Mouse (Mus musculus): ENCODE measurements around the gene Pld4. TPM values are rescaled to one million over a fixed set of nuclear protein-coding genes. Genes with fewer than 3 reads are reported as not detected.

The Pld4 gene
- polyA plus RNA-seq, 1 experiment from 2014 or later, result 13.0 TPM

- no peak for ATAC-seq
- Histone ChIP-seq H3K27me3 (replicated peaks; ENCODE audit: control insufficient read depth, insufficient read depth, low read length) (no peaks in the 10 kb centered on the region), H3K36me3 (ENCODE audit: control insufficient read depth, insufficient read depth, low read length) (peaks cover 21% of the 10 kb centered on the region; the same call in 1 of the 2 replicates), H3K4me3 (ENCODE audit: low read length) (no peak overlapping the region), H3K27ac (ENCODE audit: low read length) (no peak overlapping the region), H3K9me3 (ENCODE audit: control insufficient read depth, low read length) (no peaks in the 10 kb centered on the region), H3K4me1 (ENCODE audit: control insufficient read depth, insufficient read depth, low read length) (no peaks in the 10 kb centered on the region), H3K9ac (ENCODE audit: low read depth, low read length) (no peak overlapping the region), H3K4me2 (ENCODE audit: low read depth, low read length) (no peak overlapping the region)
- WGBS, result 88% methylated on average over 10 of the region's 10 CpGs
Measured at GRCm38 (mm10) chr12:112736636-112736925, 23.9 kb upstream of the Pld4 start.

DNA sequence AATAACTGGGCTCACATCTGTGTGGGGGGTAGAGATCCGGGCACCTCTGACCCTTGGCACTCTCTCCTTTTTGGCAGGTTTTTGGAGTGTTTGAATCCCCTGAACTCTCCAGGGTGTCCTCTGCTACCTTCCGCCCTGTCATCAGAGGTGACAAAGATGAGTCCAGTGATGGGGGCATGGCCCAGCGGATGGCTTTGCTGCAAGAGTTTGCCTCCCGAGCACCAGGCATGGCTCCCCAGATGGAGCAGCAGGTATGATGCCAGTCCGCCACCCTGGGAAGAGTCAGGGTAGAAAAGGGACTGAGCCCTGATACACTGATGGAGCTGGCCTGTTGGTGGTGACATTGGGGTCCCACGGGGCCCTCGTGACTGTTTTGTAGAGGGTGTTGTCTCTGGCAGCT is 23.4 kb upstream of the Pld4 start:
- no peak overlapping the region for H3K4me3 ChIP-seq (ENCODE audit: low read length)
- H3K27ac ChIP-seq (ENCODE audit: low read length), result no peak overlapping the region
- peaks cover 20% of the 10 kb centered on the region; the same call in 1 of the 2 replicates for H3K36me3 ChIP-seq (ENCODE audit: control insufficient read depth, insufficient read depth, low read length)
- WGBS, result 85% methylated on average over 7 of the region's 7 CpGs
- no peak overlapping the region for H3K4me2 ChIP-seq (ENCODE audit: low read depth, low read length)
- no peak for ATAC-seq
- H3K27me3 ChIP-seq (replicated peaks; ENCODE audit: control insufficient read depth, insufficient read depth, low read length), result no peaks in the 10 kb centered on the region
- no peaks in the 10 kb centered on the region for H3K4me1 ChIP-seq (ENCODE audit: control insufficient read depth, insufficient read depth, low read length)
- no peaks in the 10 kb centered on the region for H3K9me3 ChIP-seq (ENCODE audit: control insufficient read depth, low read length)
- no peak overlapping the region for H3K9ac ChIP-seq (ENCODE audit: low read depth, low read length)

DNA sequence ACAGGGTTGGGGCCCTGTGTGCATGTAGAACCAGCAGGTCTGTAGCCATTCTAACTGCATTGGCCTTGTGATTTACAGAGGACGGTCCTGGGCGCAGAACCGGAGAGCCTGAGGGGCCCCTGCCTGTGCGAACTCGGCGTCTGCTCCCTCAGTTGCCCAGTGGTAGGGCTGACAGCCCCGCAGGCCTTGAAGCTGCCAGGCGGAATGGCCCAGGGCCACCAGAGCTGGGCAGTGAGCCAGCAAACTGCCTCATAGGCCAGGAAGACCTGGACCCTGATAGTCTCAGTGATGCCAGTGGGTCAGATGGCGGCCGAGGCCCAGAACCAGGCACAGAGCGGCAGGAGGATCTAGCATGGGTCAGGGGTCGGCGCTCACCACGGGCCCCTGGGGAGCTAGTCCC is 22.7 kb upstream of the Pld4 start:
- no peaks in the 10 kb centered on the region for H3K27me3 ChIP-seq (replicated peaks; ENCODE audit: control insufficient read depth, insufficient read depth, low read length)
- H3K27ac ChIP-seq (ENCODE audit: low read length), result no peak overlapping the region
- ATAC-seq, result no peak
- peaks cover 5% of the 10 kb centered on the region; the same call in 1 of the 2 replicates for H3K4me1 ChIP-seq (ENCODE audit: control insufficient read depth, insufficient read depth, low read length)
- H3K4me2 ChIP-seq (ENCODE audit: low read depth, low read length), result no peak overlapping the region
- no peaks in the 10 kb centered on the region for H3K9me3 ChIP-seq (ENCODE audit: control insufficient read depth, low read length)
- H3K36me3 ChIP-seq (ENCODE audit: control insufficient read depth, insufficient read depth, low read length), result peaks cover 18% of the 10 kb centered on the region; the same call in 1 of the 2 replicates
- WGBS, result 90% methylated on average over 14 of the region's 14 CpGs
- H3K9ac ChIP-seq (ENCODE audit: low read depth, low read length), result no peak overlapping the region
- H3K4me3 ChIP-seq (ENCODE audit: low read length), result no peak overlapping the region

GRCm38 (mm10) chr12:112738281-112739022 is 22.0 kb upstream of the Pld4 start:
- WGBS, result 93% methylated on average over 31 of the region's 31 CpGs
- H3K9me3 ChIP-seq (ENCODE audit: control insufficient read depth, low read length), result no peaks in the 10 kb centered on the region
- no peak for ATAC-seq
- H3K27ac ChIP-seq (ENCODE audit: low read length), result no peak overlapping the region
- no peak overlapping the region for H3K4me3 ChIP-seq (ENCODE audit: low read length)
- no peak overlapping the region for H3K9ac ChIP-seq (ENCODE audit: low read depth, low read length)
- no peak overlapping the region for H3K4me2 ChIP-seq (ENCODE audit: low read depth, low read length)
- peaks cover 18% of the 10 kb centered on the region; the same call in 1 of the 2 replicates for H3K36me3 ChIP-seq (ENCODE audit: control insufficient read depth, insufficient read depth, low read length)
- H3K27me3 ChIP-seq (replicated peaks; ENCODE audit: control insufficient read depth, insufficient read depth, low read length), result no peaks in the 10 kb centered on the region
- H3K4me1 ChIP-seq (ENCODE audit: control insufficient read depth, insufficient read depth, low read length), result peaks cover 9% of the 10 kb centered on the region; the same call in 1 of the 2 replicates

DNA sequence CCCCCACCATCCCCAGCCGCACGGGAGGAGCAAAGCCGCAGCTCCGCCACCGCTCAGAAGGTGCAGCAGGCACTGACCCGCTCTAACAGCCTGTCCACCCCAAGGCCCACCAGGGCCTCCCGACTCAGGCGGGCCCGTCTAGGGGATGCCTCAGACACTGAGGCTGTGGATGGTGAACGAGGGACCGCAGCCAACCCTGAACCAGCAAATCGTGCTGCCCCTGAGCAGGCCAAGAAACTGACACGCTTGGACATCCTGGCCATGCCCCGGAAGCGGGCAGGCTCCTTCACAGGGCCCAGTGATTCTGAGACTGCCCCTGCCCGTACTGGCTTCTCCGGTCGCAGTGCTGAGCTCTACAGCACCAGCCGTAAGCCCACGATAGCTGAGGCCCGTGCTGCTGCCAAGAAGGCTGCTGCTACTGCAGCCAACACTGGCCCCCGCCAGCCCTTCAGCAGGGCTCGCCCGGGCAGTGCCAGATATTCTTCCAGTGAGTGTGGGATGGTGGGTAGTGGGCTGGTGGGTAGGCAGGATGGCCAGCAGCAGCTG is 21.4 kb upstream of the Pld4 start:
- H3K27ac ChIP-seq (ENCODE audit: low read length), result no peak overlapping the region
- no peak overlapping the region for H3K4me3 ChIP-seq (ENCODE audit: low read length)
- no peaks in the 10 kb centered on the region for H3K9me3 ChIP-seq (ENCODE audit: control insufficient read depth, low read length)
- peaks cover 18% of the 10 kb centered on the region; the same call in 1 of the 2 replicates for H3K36me3 ChIP-seq (ENCODE audit: control insufficient read depth, insufficient read depth, low read length)
- 93% methylated on average over 24 of the region's 24 CpGs for WGBS
- H3K4me1 ChIP-seq (ENCODE audit: control insufficient read depth, insufficient read depth, low read length), result peaks cover 9% of the 10 kb centered on the region; the same call in 1 of the 2 replicates
- H3K4me2 ChIP-seq (ENCODE audit: low read depth, low read length), result no peak overlapping the region
- ATAC-seq, result no peak
- H3K9ac ChIP-seq (ENCODE audit: low read depth, low read length), result no peak overlapping the region
- no peaks in the 10 kb centered on the region for H3K27me3 ChIP-seq (replicated peaks; ENCODE audit: control insufficient read depth, insufficient read depth, low read length)

DNA sequence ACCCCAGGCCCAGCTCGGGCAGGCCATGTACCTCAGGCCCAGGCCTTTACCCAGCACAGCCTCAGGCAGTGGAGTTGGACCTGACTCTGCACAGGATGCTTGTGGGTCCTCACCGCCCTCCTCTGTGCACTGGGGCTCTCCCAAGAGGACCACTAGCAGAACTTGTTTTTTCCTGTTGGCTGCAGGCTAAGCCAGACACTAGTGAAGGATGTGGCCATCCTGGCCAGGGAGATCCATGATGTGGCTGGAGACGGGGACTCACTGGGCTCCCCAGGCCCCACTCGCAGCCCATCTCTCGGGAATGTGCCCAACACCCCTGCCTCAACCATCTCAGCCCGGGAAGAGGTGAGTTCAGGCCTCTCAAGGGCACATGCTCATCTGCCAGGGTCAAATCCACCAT is 17.7 kb upstream of the Pld4 start:
- H3K27me3 ChIP-seq (replicated peaks; ENCODE audit: control insufficient read depth, insufficient read depth, low read length), result no peaks in the 10 kb centered on the region
- no peaks in the 10 kb centered on the region for H3K9me3 ChIP-seq (ENCODE audit: control insufficient read depth, low read length)
- peak overlapping the region; percentile 46 for H3K27ac ChIP-seq (ENCODE audit: low read length)
- peak; percentile 18 for ATAC-seq
- no peak overlapping the region for H3K4me3 ChIP-seq (ENCODE audit: low read length)
- H3K9ac ChIP-seq (ENCODE audit: low read depth, low read length), result peak overlapping the region; percentile 12; the same call in 1 of the 2 replicates
- WGBS, result 57% methylated on average over 6 of the region's 6 CpGs
- H3K36me3 ChIP-seq (ENCODE audit: control insufficient read depth, insufficient read depth, low read length), result peaks cover 10% of the 10 kb centered on the region; the same call in 1 of the 2 replicates
- no peak overlapping the region for H3K4me2 ChIP-seq (ENCODE audit: low read depth, low read length)
- H3K4me1 ChIP-seq (ENCODE audit: control insufficient read depth, insufficient read depth, low read length), result peaks cover 12% of the 10 kb centered on the region

DNA sequence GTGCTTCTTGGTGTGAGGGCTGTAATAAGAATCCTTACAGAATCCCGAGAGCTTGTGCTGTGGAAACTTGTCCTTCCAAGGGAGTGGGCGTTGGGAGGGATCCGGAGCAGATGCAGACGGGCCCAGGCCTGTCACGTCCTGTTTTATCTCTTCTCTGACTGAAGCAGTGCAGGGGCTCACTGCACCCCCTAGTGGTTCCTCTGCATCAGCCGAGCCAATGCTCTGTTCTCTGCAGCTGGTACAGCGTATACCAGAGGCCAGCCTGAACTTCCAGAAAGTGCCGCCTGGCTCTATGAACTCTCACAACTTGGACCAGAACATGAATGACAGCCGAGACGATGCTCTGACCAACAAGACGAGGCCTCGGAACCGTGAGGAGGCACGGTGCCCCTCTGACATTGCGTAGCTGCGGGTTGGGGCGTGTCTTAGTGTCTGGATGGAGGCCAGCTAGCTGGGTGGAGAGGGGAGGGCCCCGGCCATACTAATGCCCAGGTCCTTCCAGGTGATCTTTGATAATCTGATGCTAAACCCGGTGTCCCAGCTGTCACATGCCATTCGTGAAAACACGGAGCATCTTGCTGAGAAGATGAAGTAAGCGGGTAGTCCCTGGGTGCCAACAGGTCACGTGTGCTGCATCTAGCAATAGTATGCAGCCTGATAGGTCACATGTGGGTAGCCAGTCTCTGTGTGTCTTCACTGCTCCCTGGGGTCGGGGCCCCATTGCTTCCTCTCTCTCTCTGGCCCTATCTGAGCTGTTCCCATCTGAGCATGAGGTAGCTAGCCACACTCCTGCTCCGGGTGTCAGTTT is 17.1 kb upstream of the Pld4 start:
- Histone ChIP-seq H3K36me3 (ENCODE audit: control insufficient read depth, insufficient read depth, low read length) (0 out of 2 replicates have a peak, but pooled peaks cover 7% of the 10 kb centered on the region), H3K9me3 (ENCODE audit: control insufficient read depth, low read length) (no peaks in the 10 kb centered on the region), H3K4me1 (ENCODE audit: control insufficient read depth, insufficient read depth, low read length) (peaks cover 12% of the 10 kb centered on the region), H3K4me2 (ENCODE audit: low read depth, low read length) (no peak overlapping the region), H3K27ac (ENCODE audit: low read length) (peak overlapping the region; percentile 46), H3K4me3 (ENCODE audit: low read length) (no peak overlapping the region), H3K9ac (ENCODE audit: low read depth, low read length) (peak overlapping the region; percentile 35; the same call in 1 of the 2 replicates), H3K27me3 (replicated peaks; ENCODE audit: control insufficient read depth, insufficient read depth, low read length) (no peaks in the 10 kb centered on the region)
- WGBS, result 48% methylated on average over 25 of the region's 25 CpGs
- ATAC-seq, result peak; percentile 85

DNA sequence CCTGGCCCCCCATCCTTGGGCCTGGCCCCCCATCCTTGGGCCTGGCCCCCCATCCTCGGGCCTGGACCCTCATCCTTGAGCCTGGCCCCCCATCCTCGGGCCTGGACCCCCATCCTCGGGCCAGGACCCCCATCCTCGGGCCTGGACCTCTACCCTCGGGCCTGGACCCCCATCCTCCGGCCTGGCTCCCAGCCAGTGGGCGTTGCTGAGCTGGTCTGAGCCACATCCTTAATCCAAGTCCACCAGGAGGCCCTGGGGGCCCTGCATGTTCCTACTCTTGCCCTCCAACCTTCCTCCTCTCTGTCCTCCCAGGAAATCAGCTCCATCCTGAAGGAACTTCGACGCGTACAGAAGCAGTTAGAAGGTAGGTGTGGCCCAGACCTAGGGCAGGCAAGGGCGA is 16.2 kb upstream of the Pld4 start:
- no peaks in the 10 kb centered on the region for H3K27me3 ChIP-seq (replicated peaks; ENCODE audit: control insufficient read depth, insufficient read depth, low read length)
- 0 out of 2 replicates have a peak, but pooled peaks cover 7% of the 10 kb centered on the region for H3K36me3 ChIP-seq (ENCODE audit: control insufficient read depth, insufficient read depth, low read length)
- H3K4me3 ChIP-seq (ENCODE audit: low read length), result no peak overlapping the region
- no peak overlapping the region for H3K4me2 ChIP-seq (ENCODE audit: low read depth, low read length)
- no peak for ATAC-seq
- peak overlapping the region; percentile 35; the same call in 1 of the 2 replicates for H3K9ac ChIP-seq (ENCODE audit: low read depth, low read length)
- H3K27ac ChIP-seq (ENCODE audit: low read length), result no peak overlapping the region
- 78% methylated on average over 11 of the region's 11 CpGs for WGBS
- H3K9me3 ChIP-seq (ENCODE audit: control insufficient read depth, low read length), result no peaks in the 10 kb centered on the region
- H3K4me1 ChIP-seq (ENCODE audit: control insufficient read depth, insufficient read depth, low read length), result peaks cover 12% of the 10 kb centered on the region

DNA sequence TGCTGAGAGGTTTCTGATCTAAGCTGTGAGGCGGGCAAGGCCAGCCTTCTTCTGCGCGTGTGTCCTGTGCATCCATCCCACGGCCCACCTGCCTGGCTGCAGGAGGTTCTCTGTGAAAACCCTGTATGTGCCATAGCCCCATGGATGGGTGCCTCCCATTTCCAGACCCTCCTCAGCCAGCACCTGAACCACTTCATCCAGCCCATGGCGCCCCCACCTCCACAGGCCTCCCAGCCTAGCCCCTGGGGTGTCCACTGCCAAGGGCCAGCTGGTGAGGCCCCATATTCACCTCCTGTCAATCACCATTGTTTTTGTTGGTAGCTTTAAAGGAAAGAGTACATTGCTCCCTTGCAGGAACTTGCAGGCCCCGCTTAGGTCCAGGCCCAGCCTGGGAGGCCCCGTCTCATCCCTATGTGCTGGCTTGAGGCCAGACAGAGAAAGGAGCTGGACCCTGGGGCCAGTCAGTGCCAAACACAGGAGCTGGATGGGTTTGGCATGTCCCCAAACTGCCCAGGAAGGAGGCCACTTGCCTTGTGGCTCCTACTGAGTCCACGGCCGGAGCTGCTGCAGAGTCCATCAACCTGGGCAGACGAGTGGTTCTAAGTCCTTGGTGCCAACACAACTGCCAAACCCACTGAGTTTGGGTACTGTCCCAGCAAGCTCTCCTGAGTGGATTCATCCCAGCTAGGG is 15.4 kb upstream of the Pld4 start:
- no peak overlapping the region for H3K27ac ChIP-seq (ENCODE audit: low read length)
- H3K4me2 ChIP-seq (ENCODE audit: low read depth, low read length), result no peak overlapping the region
- H3K27me3 ChIP-seq (replicated peaks; ENCODE audit: control insufficient read depth, insufficient read depth, low read length), result no peaks in the 10 kb centered on the region
- WGBS, result 82% methylated on average over 10 of the region's 10 CpGs
- ATAC-seq, result no peak
- peaks cover 12% of the 10 kb centered on the region for H3K4me1 ChIP-seq (ENCODE audit: control insufficient read depth, insufficient read depth, low read length)
- no peak overlapping the region for H3K9ac ChIP-seq (ENCODE audit: low read depth, low read length)
- no peaks in the 10 kb centered on the region for H3K9me3 ChIP-seq (ENCODE audit: control insufficient read depth, low read length)
- 0 out of 2 replicates have a peak, but pooled peaks cover 2% of the 10 kb centered on the region for H3K36me3 ChIP-seq (ENCODE audit: control insufficient read depth, insufficient read depth, low read length)
- no peak overlapping the region for H3K4me3 ChIP-seq (ENCODE audit: low read length)
